Mouse (Mus musculus): ENCODE measurements around the gene Fam71d. TPM values are rescaled to one million over a fixed set of nuclear protein-coding genes. Genes with fewer than 3 reads are reported as not detected.

Gene Fam71d
- polyA plus RNA-seq (2012; ENCODE audit: low replicate concordance): 0.11 TPM in 1 of 2 replicates, not detected in the other

GRCm38 (mm10) chr12:78691325-78691724, at the start of gene Fam71d:
Gene Fam71d, plus strand, starts transcription at chr12:78691535.

GRCm38 (mm10) chr12:78748557-78749377, 57.4 kb downstream of the Fam71d start, which contains the start of gene Mpp5:
Gene Mpp5, plus strand, starts transcription at chr12:78748907.

Other genes with a start within 250 kb of the Fam71d start
- 0.05 and 0.25 TPM in 2 replicates for gene Mpp5, start 57.4 kb downstream of the Fam71d start, polyA plus RNA-seq (2012; ENCODE audit: low replicate concordance)
- gene Atp6v1d, start 170.1 kb downstream of the Fam71d start, polyA plus RNA-seq (2012; ENCODE audit: low replicate concordance): 1.4 and 6.1 TPM in 2 replicates
- gene Eif2s1, start 170.3 kb downstream of the Fam71d start, polyA plus RNA-seq (2012; ENCODE audit: low replicate concordance): 3.8 and 24.2 TPM in 2 replicates
- gene Plek2, start 215.4 kb downstream of the Fam71d start, polyA plus RNA-seq (2012; ENCODE audit: low replicate concordance): 1.5 and 22.3 TPM in 2 replicates